9 mouse cellular contexts compared by ENCODE assay signal in the genomic region with DNA sequence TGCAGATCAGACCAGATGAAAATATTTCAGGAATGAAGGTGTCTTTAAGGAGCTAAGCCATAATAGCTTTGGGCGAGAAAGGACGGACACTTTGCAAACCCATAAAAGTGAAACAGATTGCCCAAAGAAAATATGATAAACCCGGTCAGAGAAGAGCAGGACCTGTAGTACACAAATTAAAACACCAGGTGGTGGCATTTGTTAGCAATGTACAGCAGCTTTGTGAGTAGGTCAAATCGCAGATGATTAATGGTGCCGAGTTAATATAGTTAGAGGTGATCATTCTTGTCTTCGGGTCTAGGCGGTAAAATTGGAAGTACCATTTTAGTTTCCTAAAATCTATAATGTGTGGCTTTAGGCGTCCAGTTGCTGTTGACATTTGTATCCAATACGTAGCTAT. TPM values are rescaled to one million over a fixed set of nuclear protein-coding genes. Genes with fewer than 3 reads are reported as not detected.
A peak's percentile ranks its signal among the peaks of the same experiment; 100 is the strongest.
DNase-seq lines count a peak whose midpoint lies in the region; ATAC-seq and TF ChIP-seq lines count a peak whose summit lies in the region.
"Had no signal": no experiment of that assay in that cellular context is flagged by ENCODE, and none has a peak within 500 bp of the region (broad histone marks: within the 10 kb centered on the region; RNA-seq: fewer than 3 reads in every experiment).

No protein-coding gene starts in this region.

- H3K27ac ChIP-seq in forebrain, postnatal 0 days (ENCODE audit: low read depth, low read length): no peak overlapping the region
- H3K27ac ChIP-seq in forebrain, embryonic 16.5 days (ENCODE audit: low read length): no peak overlapping the region
- H3K27ac ChIP-seq in neural tube, embryonic 11.5 days (ENCODE audit: low read depth, low read length): no peak overlapping the region
- no peak overlapping the region for H3K27ac ChIP-seq in heart, postnatal 0 days (ENCODE audit: low read depth)
- H3K27ac ChIP-seq: stomach, embryonic 15.5 days had no signal

- no peaks in the 10 kb centered on the region for H3K27me3 ChIP-seq in forebrain, postnatal 0 days (ENCODE audit: insufficient read depth, low read length)
- no peaks in the 10 kb centered on the region for H3K27me3 ChIP-seq in forebrain, embryonic 16.5 days (replicated peaks; ENCODE audit: control insufficient read depth, insufficient read depth, low read length)
- H3K27me3 ChIP-seq in neural tube, embryonic 11.5 days (ENCODE audit: control insufficient read depth, insufficient read depth, low read length): no peaks in the 10 kb centered on the region
- no peaks in the 10 kb centered on the region for H3K27me3 ChIP-seq in heart, postnatal 0 days (ENCODE audit: control insufficient read depth, insufficient read depth, low read length)
- H3K27me3 ChIP-seq: stomach, embryonic 15.5 days had no signal

- no peaks in the 10 kb centered on the region; the same call in none of the 2 replicates for H3K36me3 ChIP-seq in forebrain, postnatal 0 days (ENCODE audit: insufficient read depth)
- peaks cover 6% of the 10 kb centered on the region; the same call in 1 of the 2 replicates for H3K36me3 ChIP-seq in forebrain, embryonic 16.5 days (ENCODE audit: control insufficient read depth, insufficient read depth)
- H3K36me3 ChIP-seq in neural tube, embryonic 11.5 days (ENCODE audit: control insufficient read depth, insufficient read depth, low read length): no peaks in the 10 kb centered on the region
- peaks cover 13% of the 10 kb centered on the region for H3K36me3 ChIP-seq in heart, postnatal 0 days (replicated peaks; ENCODE audit: control insufficient read depth, insufficient read depth, low read length)
- H3K36me3 ChIP-seq: stomach, embryonic 15.5 days had no signal

- no peak overlapping the region for H3K4me3 ChIP-seq in forebrain, postnatal 0 days (ENCODE audit: low read depth, low read length)
- H3K4me3 ChIP-seq in forebrain, embryonic 16.5 days (replicated peaks; ENCODE audit: low read length): no peak overlapping the region
- H3K4me3 ChIP-seq in neural tube, embryonic 11.5 days (ENCODE audit: low read depth, low read length): no peak overlapping the region
- no peak overlapping the region for H3K4me3 ChIP-seq in heart, postnatal 0 days (ENCODE audit: low read depth, low read length)
- H3K4me3 ChIP-seq: stomach, embryonic 15.5 days had no signal

- H3K9ac ChIP-seq in forebrain, postnatal 0 days: no peak overlapping the region
- no peak overlapping the region for H3K9ac ChIP-seq in forebrain, embryonic 16.5 days (replicated peaks; ENCODE audit: low read depth, low read length)
- H3K9ac ChIP-seq in neural tube, embryonic 11.5 days (ENCODE audit: low read length): no peak overlapping the region
- no peak overlapping the region for H3K9ac ChIP-seq in heart, postnatal 0 days (replicated peaks; ENCODE audit: low read depth, low read length)
- H3K9ac ChIP-seq: stomach, embryonic 15.5 days had no signal

- H3K4me2 ChIP-seq in forebrain, postnatal 0 days (ENCODE audit: low read depth): no peak overlapping the region
- no peak overlapping the region for H3K4me2 ChIP-seq in forebrain, embryonic 16.5 days (ENCODE audit: low read length)
- H3K4me2 ChIP-seq in neural tube, embryonic 11.5 days (ENCODE audit: low read depth): no peak overlapping the region
- H3K4me2 ChIP-seq in heart, postnatal 0 days (ENCODE audit: low read depth, low read length): no peak overlapping the region
- H3K4me2 ChIP-seq: stomach, embryonic 15.5 days had no signal

- peaks cover 5% of the 10 kb centered on the region; the same call in 1 of the 2 replicates for H3K4me1 ChIP-seq in forebrain, postnatal 0 days (ENCODE audit: insufficient read depth)
- H3K4me1 ChIP-seq in forebrain, embryonic 16.5 days (replicated peaks; ENCODE audit: control insufficient read depth, insufficient read depth, low read length): peaks cover 21% of the 10 kb centered on the region
- 0 out of 2 replicates have a peak, but pooled peaks cover 2% of the 10 kb centered on the region for H3K4me1 ChIP-seq in neural tube, embryonic 11.5 days (ENCODE audit: control insufficient read depth, insufficient read depth, low read length)
- peaks cover 10% of the 10 kb centered on the region for H3K4me1 ChIP-seq in heart, postnatal 0 days (ENCODE audit: control insufficient read depth, insufficient read depth)

- peak; percentile 54 for DNase-seq in forebrain, postnatal 0 days
- peak; percentile 36 for DNase-seq in neural tube, embryonic 11.5 days (ENCODE audit: low spot score)
- no peak for DNase-seq in neural tube, embryonic 10.5 days (ENCODE audit: extremely low spot score, low spot score)
- peak; percentile 58 for DNase-seq in c-Kit-positive CD71-negative TER-119-negative erythroid progenitor cells, embryonic 14.5 days (ENCODE audit: low read depth)
- DNase-seq in heart, postnatal 0 days (ENCODE audit: low spot score): peak; percentile 61
- DNase-seq in lung, postnatal 10 days: peak; percentile 72
- DNase-seq in thymus, postnatal 4 days: peak; percentile 52

- ATAC-seq in forebrain, postnatal 0 days: no peak
- no peak for ATAC-seq in forebrain, embryonic 16.5 days
- ATAC-seq in neural tube, embryonic 11.5 days (ENCODE audit: insufficient read depth, low FRiP score, low TSS enrichment): no peak
- ATAC-seq in heart, postnatal 0 days (ENCODE audit: insufficient read depth, low read depth): no peak

- TF ChIP-seq CTCF in forebrain, postnatal 0 days (IDR thresholded peaks at IDR 0.05; ENCODE audit: low read depth): peak; percentile 71
- peak; percentile 80 for TF ChIP-seq CTCF in heart, postnatal 0 days (IDR thresholded peaks at IDR 0.05; ENCODE audit: low read depth)

- WGBS in forebrain, postnatal 0 days: 47% methylated on average over 9 of the region's 9 CpGs
- WGBS in forebrain, embryonic 16.5 days: 50% methylated on average over 9 of the region's 9 CpGs
- WGBS in neural tube, embryonic 11.5 days: 55% methylated on average over 9 of the region's 9 CpGs
- 29% methylated on average over 9 of the region's 9 CpGs for WGBS in heart, postnatal 0 days

- no peak for TF ChIP-seq EP300 in heart, postnatal 0 days (IDR thresholded peaks at IDR 0.05; ENCODE audit: low read depth)

- no peaks in the 10 kb centered on the region for H3K9me3 ChIP-seq in forebrain, postnatal 0 days (ENCODE audit: low read length)
- no peaks in the 10 kb centered on the region for H3K9me3 ChIP-seq in forebrain, embryonic 16.5 days (ENCODE audit: control insufficient read depth, low read length)
- no peaks in the 10 kb centered on the region for H3K9me3 ChIP-seq in neural tube, embryonic 11.5 days (ENCODE audit: control insufficient read depth, low read length)
- no peaks in the 10 kb centered on the region for H3K9me3 ChIP-seq in heart, postnatal 0 days (replicated peaks; ENCODE audit: control insufficient read depth, low read length)
- H3K9me3 ChIP-seq: stomach, embryonic 15.5 days had no signal

RNA-seq across cellular contexts. Expression of a gene that starts 1.9 kb away (rescaled TPM):
- total RNA-seq in forebrain, postnatal 0 days (2014; rRNA removed): 38.6 and 42.5 TPM in 2 replicates
- polyA plus RNA-seq in forebrain, postnatal 0 days (2015; fragmentation: Nextera tagmentation; extraction: Ambion mirVana): 6.5 and 7.4 TPM in 2 replicates
- 4.9 and 5.8 TPM in 2 replicates for polyA plus RNA-seq in forebrain, embryonic 16.5 days (2015; fragmentation: Nextera tagmentation; extraction: Ambion mirVana)
- polyA plus RNA-seq in neural tube, embryonic 11.5 days (2014; fragmentation: Nextera tagmentation; extraction: Ambion mirVana): 3.0 and 3.7 TPM in 2 replicates
- total RNA-seq in heart, postnatal 0 days (2014; rRNA removed; ENCODE audit: low replicate concordance): 7.6 and 18.7 TPM in 2 replicates
- 1.1 TPM in 2 replicates for polyA plus RNA-seq in heart, postnatal 0 days (2015; fragmentation: Nextera tagmentation; extraction: Ambion mirVana)

RNA-seq across cellular contexts. Expression of a gene that starts 56.7 kb away (rescaled TPM):
- total RNA-seq in forebrain, postnatal 0 days (2014; rRNA removed): 12.7 and 14.6 TPM in 2 replicates
- 16.4 and 16.9 TPM in 2 replicates for polyA plus RNA-seq in forebrain, postnatal 0 days (2015; fragmentation: Nextera tagmentation; extraction: Ambion mirVana)
- 16.2 and 17.4 TPM in 2 replicates for polyA plus RNA-seq in forebrain, embryonic 16.5 days (2015; fragmentation: Nextera tagmentation; extraction: Ambion mirVana)
- 24.9 and 28.9 TPM in 2 replicates for polyA plus RNA-seq in neural tube, embryonic 11.5 days (2014; fragmentation: Nextera tagmentation; extraction: Ambion mirVana)
- 8.5 and 14.1 TPM in 2 replicates for total RNA-seq in heart, postnatal 0 days (2014; rRNA removed; ENCODE audit: low replicate concordance)
- 18.0 and 20.3 TPM in 2 replicates for polyA plus RNA-seq in heart, postnatal 0 days (2015; fragmentation: Nextera tagmentation; extraction: Ambion mirVana)

RNA-seq across cellular contexts. Expression of a gene that starts 56.7 kb away (rescaled TPM):
- total RNA-seq in forebrain, postnatal 0 days (2014; rRNA removed): 4.3 and 7.5 TPM in 2 replicates
- polyA plus RNA-seq in forebrain, postnatal 0 days (2015; fragmentation: Nextera tagmentation; extraction: Ambion mirVana): 0.72 and 1.2 TPM in 2 replicates
- 4.6 and 7.2 TPM in 2 replicates for polyA plus RNA-seq in forebrain, embryonic 16.5 days (2015; fragmentation: Nextera tagmentation; extraction: Ambion mirVana)
- polyA plus RNA-seq in neural tube, embryonic 11.5 days (2014; fragmentation: Nextera tagmentation; extraction: Ambion mirVana): 3.8 and 4.4 TPM in 2 replicates
- total RNA-seq in heart, postnatal 0 days (2014; rRNA removed; ENCODE audit: low replicate concordance): 0.12 and 18.7 TPM in 2 replicates
- 0.74 and 1.4 TPM in 2 replicates for polyA plus RNA-seq in heart, postnatal 0 days (2015; fragmentation: Nextera tagmentation; extraction: Ambion mirVana)
